Mouse (Mus musculus): Measurements from ENCODE around the gene Gm20388. TPM values are rescaled to one million over a fixed set of nuclear protein-coding genes. Genes with fewer than 3 reads are reported as not detected.

The Gm20388 gene
- total and polyA plus RNA-seq, 2 experiments from 2014 or later, result 17.3 TPM; not detected in 1

DNA sequence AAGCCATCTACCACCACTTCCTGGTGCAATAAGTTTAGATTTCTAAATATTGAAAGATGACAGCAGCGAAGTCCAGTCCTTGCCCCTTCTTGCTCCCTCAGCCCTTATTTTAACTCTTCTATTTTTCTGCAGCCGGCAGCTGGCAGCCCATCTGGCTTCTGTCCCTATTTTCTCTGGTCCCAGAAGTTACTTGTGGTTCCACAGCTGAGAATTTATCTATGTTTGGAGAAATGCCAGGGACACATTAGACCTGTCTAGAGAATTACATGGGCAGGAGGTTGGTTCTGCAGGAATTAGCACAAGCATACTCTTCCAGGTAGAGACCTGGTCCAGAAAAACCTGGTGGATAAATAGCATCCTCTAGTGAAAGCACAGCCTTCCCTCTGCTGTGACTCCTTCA, 3967.2 kb downstream of the Gm20388 start:
- no peaks in the 10 kb centered on the region for H3K9me3 ChIP-seq (replicated peaks; ENCODE audit: control insufficient read depth, low read length)
- DNase-seq (ENCODE audit: low spot score) (no peak), ATAC-seq (ENCODE audit: insufficient read depth, low read depth) (no peak)
- H3K27ac ChIP-seq (ENCODE audit: low read depth), result no peak overlapping the region
- H3K27me3 ChIP-seq (ENCODE audit: control insufficient read depth, insufficient read depth, low read length), result no peaks in the 10 kb centered on the region
- no peaks in the 10 kb centered on the region for H3K36me3 ChIP-seq (replicated peaks; ENCODE audit: control insufficient read depth, insufficient read depth, low read length)
- H3K4me1 ChIP-seq (ENCODE audit: control insufficient read depth, insufficient read depth), result no peaks in the 10 kb centered on the region
- TF ChIP-seq CTCF (IDR thresholded peaks at IDR 0.05; ENCODE audit: low read depth), result no peak
- H3K9ac ChIP-seq (replicated peaks; ENCODE audit: low read depth, low read length), result no peak overlapping the region
- WGBS, result 54% methylated on average over 2 of the region's 2 CpGs
- H3K4me3 ChIP-seq (ENCODE audit: low read depth, low read length), result no peak overlapping the region
- no peak overlapping the region for H3K4me2 ChIP-seq (ENCODE audit: low read depth, low read length)

DNA sequence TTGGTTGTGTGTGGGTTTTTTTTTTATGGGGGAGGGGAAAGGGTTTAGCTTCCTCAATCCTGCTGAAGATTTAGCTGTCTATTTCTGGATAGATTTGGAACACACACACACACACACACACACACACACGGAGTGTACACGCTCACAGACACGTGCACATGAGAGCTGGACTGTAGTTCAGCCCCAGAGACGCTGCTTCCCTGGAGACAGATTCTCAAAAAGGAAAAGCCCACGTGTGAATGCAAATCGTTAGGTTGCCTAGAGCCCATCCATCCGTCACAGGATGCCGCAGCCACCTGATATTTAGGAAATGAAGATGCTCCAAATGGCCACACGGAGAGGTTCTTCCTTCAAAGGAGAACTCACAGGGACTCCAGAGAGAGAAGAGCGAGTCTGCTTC, 3969.6 kb downstream of the Gm20388 start:
- Histone ChIP-seq H3K27me3 (ENCODE audit: control insufficient read depth, insufficient read depth, low read length) (no peaks in the 10 kb centered on the region), H3K4me3 (ENCODE audit: low read depth, low read length) (no peak overlapping the region), H3K9me3 (replicated peaks; ENCODE audit: control insufficient read depth, low read length) (no peaks in the 10 kb centered on the region), H3K4me1 (ENCODE audit: control insufficient read depth, insufficient read depth) (peaks cover 7% of the 10 kb centered on the region; the same call in 1 of the 2 replicates), H3K27ac (ENCODE audit: low read depth) (no peak overlapping the region), H3K4me2 (ENCODE audit: low read depth, low read length) (no peak overlapping the region), H3K36me3 (replicated peaks; ENCODE audit: control insufficient read depth, insufficient read depth, low read length) (no peaks in the 10 kb centered on the region), H3K9ac (replicated peaks; ENCODE audit: low read depth, low read length) (no peak overlapping the region)
- 58% methylated on average over 10 of the region's 10 CpGs for WGBS
- TF ChIP-seq CTCF (IDR thresholded peaks at IDR 0.05; ENCODE audit: low read depth) (no peak), EP300 (IDR thresholded peaks at IDR 0.05; ENCODE audit: low read depth) (no peak)
- ATAC-seq (ENCODE audit: insufficient read depth, low read depth) (no peak), DNase-seq (ENCODE audit: low spot score) (no peak)

DNA sequence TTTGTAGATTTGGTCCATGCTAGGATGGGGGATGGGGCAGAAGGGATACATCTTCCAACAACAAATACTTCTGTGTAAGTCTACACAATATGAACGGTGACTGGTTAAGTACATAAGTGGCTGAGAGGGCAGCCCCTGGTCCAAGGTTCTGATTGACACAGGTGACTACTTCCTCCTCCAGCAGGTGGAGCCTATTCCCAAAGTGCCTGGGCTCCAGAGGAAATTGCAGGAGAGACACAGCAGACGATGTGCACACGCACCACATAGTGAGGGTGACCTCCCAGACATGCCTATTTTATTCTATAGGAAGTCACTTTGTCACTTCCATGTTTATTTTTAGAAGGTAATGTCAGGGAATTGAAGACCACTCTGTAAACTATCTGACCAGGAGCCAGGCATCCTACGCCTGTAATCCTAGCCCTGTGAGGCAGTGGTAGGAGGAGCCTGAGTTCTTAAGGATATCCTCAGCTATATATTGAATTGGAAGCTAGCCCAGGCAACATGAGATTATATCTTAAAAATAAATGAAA, 3970.2 kb downstream of the Gm20388 start:
- TF ChIP-seq EP300 (IDR thresholded peaks at IDR 0.05; ENCODE audit: low read depth), result no peak
- TF ChIP-seq CTCF (IDR thresholded peaks at IDR 0.05; ENCODE audit: low read depth), result no peak
- H3K9ac ChIP-seq (replicated peaks; ENCODE audit: low read depth, low read length), result no peak overlapping the region
- no peak overlapping the region for H3K27ac ChIP-seq (ENCODE audit: low read depth)
- no peaks in the 10 kb centered on the region for H3K36me3 ChIP-seq (replicated peaks; ENCODE audit: control insufficient read depth, insufficient read depth, low read length)
- no peak for ATAC-seq (ENCODE audit: insufficient read depth, low read depth)
- H3K9me3 ChIP-seq (replicated peaks; ENCODE audit: control insufficient read depth, low read length), result no peaks in the 10 kb centered on the region
- WGBS, result 20% methylated on average over 4 of the region's 4 CpGs
- no peak for DNase-seq (ENCODE audit: low spot score)
- no peaks in the 10 kb centered on the region for H3K27me3 ChIP-seq (ENCODE audit: control insufficient read depth, insufficient read depth, low read length)
- H3K4me1 ChIP-seq (ENCODE audit: control insufficient read depth, insufficient read depth), result peaks cover 7% of the 10 kb centered on the region; the same call in 1 of the 2 replicates
- H3K4me3 ChIP-seq (ENCODE audit: low read depth, low read length), result no peak overlapping the region
- no peak overlapping the region for H3K4me2 ChIP-seq (ENCODE audit: low read depth, low read length)

DNA sequence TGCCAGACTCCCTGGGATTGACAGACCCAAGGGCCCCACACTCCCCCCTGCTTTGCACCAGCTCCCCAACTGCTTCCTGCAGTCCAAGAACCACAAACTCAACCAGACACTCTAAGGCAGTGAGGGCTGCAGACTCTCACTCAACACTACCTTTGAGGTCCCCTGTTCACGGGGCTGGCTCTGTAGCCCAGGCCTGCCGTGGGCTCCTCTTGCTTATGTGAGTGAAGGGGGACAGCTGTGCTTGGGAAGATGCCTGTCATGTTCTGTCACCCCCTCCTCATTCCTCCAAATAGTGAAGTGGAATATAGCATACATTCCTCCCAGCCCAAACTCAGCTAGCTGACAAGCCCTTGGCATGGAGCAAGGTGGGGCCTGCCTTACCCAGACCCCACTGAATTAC, 3971.8 kb downstream of the Gm20388 start:
- Histone ChIP-seq H3K9me3 (replicated peaks; ENCODE audit: control insufficient read depth, low read length) (no peaks in the 10 kb centered on the region), H3K4me1 (ENCODE audit: control insufficient read depth, insufficient read depth) (peaks cover 7% of the 10 kb centered on the region; the same call in 1 of the 2 replicates), H3K4me3 (ENCODE audit: low read depth, low read length) (no peak overlapping the region), H3K36me3 (replicated peaks; ENCODE audit: control insufficient read depth, insufficient read depth, low read length) (no peaks in the 10 kb centered on the region), H3K27me3 (ENCODE audit: control insufficient read depth, insufficient read depth, low read length) (no peaks in the 10 kb centered on the region), H3K4me2 (ENCODE audit: low read depth, low read length) (no peak overlapping the region), H3K9ac (replicated peaks; ENCODE audit: low read depth, low read length) (no peak overlapping the region), H3K27ac (ENCODE audit: low read depth) (no peak overlapping the region)
- no peak for DNase-seq (ENCODE audit: low spot score)
- ATAC-seq (ENCODE audit: insufficient read depth, low read depth), result no peak
- TF ChIP-seq CTCF (IDR thresholded peaks at IDR 0.05; ENCODE audit: low read depth) (no peak), EP300 (IDR thresholded peaks at IDR 0.05; ENCODE audit: low read depth) (no peak)
- 56% methylated on average over 2 of the region's 2 CpGs for WGBS

DNA sequence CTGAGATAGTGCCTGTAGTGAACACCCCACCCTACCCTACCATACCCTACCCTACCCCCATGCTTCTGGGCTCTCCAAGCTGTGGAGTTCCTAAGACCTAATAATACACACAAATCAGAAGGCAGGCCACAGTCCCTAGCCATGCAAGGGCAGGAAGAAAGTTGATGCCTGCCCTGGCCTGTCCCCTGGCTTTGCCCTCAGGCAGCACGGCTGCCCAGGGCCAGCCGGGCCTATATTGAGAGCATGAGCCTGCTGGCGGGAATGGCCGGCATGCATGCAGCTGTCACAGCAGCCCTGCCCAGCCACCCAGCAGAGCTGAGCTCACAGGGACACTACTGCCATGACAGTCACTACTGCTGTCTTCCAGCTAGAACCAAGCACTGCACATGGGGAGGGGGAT, 3972.5 kb downstream of the Gm20388 start:
- H3K27ac ChIP-seq (ENCODE audit: low read depth), result no peak overlapping the region
- H3K4me1 ChIP-seq (ENCODE audit: control insufficient read depth, insufficient read depth), result peaks cover 7% of the 10 kb centered on the region; the same call in 1 of the 2 replicates
- no peaks in the 10 kb centered on the region for H3K9me3 ChIP-seq (replicated peaks; ENCODE audit: control insufficient read depth, low read length)
- H3K36me3 ChIP-seq (replicated peaks; ENCODE audit: control insufficient read depth, insufficient read depth, low read length), result no peaks in the 10 kb centered on the region
- no peak overlapping the region for H3K4me3 ChIP-seq (ENCODE audit: low read depth, low read length)
- H3K4me2 ChIP-seq (ENCODE audit: low read depth, low read length), result no peak overlapping the region
- no peaks in the 10 kb centered on the region for H3K27me3 ChIP-seq (ENCODE audit: control insufficient read depth, insufficient read depth, low read length)
- 48% methylated on average over 4 of the region's 4 CpGs for WGBS
- H3K9ac ChIP-seq (replicated peaks; ENCODE audit: low read depth, low read length), result no peak overlapping the region
- ATAC-seq (ENCODE audit: insufficient read depth, low read depth) (peak; percentile 24; the same call in 1 of the 2 replicates), DNase-seq (ENCODE audit: low spot score) (no peak)
- TF ChIP-seq EP300 (IDR thresholded peaks at IDR 0.05; ENCODE audit: low read depth), result no peak
- TF ChIP-seq CTCF (IDR thresholded peaks at IDR 0.05; ENCODE audit: low read depth), result no peak
